Mouse (Mus musculus) ES-E14 (cell line): ENCODE measurements around the gene Bmx. TPM values are rescaled to one million over a fixed set of nuclear protein-coding genes. Genes with fewer than 3 reads are reported as not detected.

Source experiments
- DNase-seq: peaks from one replicate; pipeline ENCODE4 v3.0.0-alpha.2; 2013; ENCODE audit warnings: low read depth, low spot score
- H3K27ac ChIP-seq: 2 replicates; pipeline ENCODE4 v1.5.1; 2012; ENCODE audit warnings: low read depth, mild to moderate bottlenecking, low read length, moderate library complexity, mixed read lengths; ENCODE audit not compliant: poor library complexity, insufficient read depth, severe bottlenecking
- H3K36me3 ChIP-seq: 2 replicates; pipeline ENCODE4 v1.6.1; 2012; ENCODE audit warnings: mild to moderate bottlenecking, low read length, moderate library complexity, mixed read lengths; ENCODE audit not compliant: control insufficient read depth, poor library complexity, insufficient read depth, severe bottlenecking
- H3K4me1 ChIP-seq, 2 experiments: fragments of 150-350 bp in 1 of 2; sonication (generic) in 1 of 2; 2 replicates each; pipeline ENCODE4 v1.6.1; 2012; ENCODE audit warnings: low read length in 2 of 2, mild to moderate bottlenecking in 1 of 2, mixed read lengths in 1 of 2; ENCODE audit not compliant: control insufficient read depth in 2 of 2, insufficient read depth in 2 of 2, poor library complexity in 1 of 2
- H3K4me3 ChIP-seq, 2 experiments: fragments of 150-350 bp in 1 of 2; sonication (generic) in 1 of 2; 2 replicates each; pipeline ENCODE4 v1.5.1; 2012; ENCODE audit warnings: low read length in 2 of 2, low read depth in 1 of 2, mild to moderate bottlenecking in 1 of 2, mixed read lengths in 1 of 2; ENCODE audit not compliant: insufficient read depth in 1 of 2, poor library complexity in 1 of 2, severe bottlenecking in 1 of 2
- H3K9ac ChIP-seq: 2 replicates; pipeline ENCODE4 v1.6.1; 2012; ENCODE audit warnings: low read depth, mild to moderate bottlenecking, low read length, mixed read lengths; ENCODE audit not compliant: poor library complexity, insufficient read depth, severe bottlenecking
- H3K9me3 ChIP-seq: fragments of 150-350 bp; sonication (generic); 2 replicates; pipeline ENCODE4 v1.6.1; 2012; ENCODE audit warnings: low read depth, mild to moderate bottlenecking, low read length; ENCODE audit not compliant: control insufficient read depth, insufficient read depth
- CHD2 ChIP-seq: IDR thresholded peaks from 2 replicates; pipeline ENCODE4 v1.6.1; 2014; ENCODE audit warnings: mild to moderate bottlenecking, low read depth, low read length, inconsistent platforms
- HCFC1 ChIP-seq: IDR thresholded peaks from 2 replicates; pipeline ENCODE4 v1.6.1; 2012; ENCODE audit warnings: low read length, inconsistent platforms, borderline replicate concordance; ENCODE audit not compliant: insufficient read depth
- MAFK ChIP-seq: IDR thresholded peaks from 2 replicates; pipeline ENCODE4 v1.6.1; 2014; ENCODE audit warnings: mild to moderate bottlenecking, low read depth, low read length, inconsistent platforms; ENCODE audit not compliant: insufficient read depth
- ZC3H11A ChIP-seq: IDR thresholded peaks from 2 replicates; pipeline ENCODE4 v1.6.1; 2012; ENCODE audit warnings: low read depth, mild to moderate bottlenecking, inconsistent platforms, low read length, borderline replicate concordance
- ZNF384 ChIP-seq: IDR thresholded peaks from 2 replicates; pipeline ENCODE4 v1.6.1; 2012; ENCODE audit warnings: low read depth, low read length, inconsistent platforms
- in situ Hi-C, 2 experiments: fragments of 600-800 bp; cut with MboI; formaldehyde crosslinking; loops; one replicate each; pipeline ENCODE4 v1.15.1; 2025; ENCODE audit warnings: low sequenced_read_pairs in 2 of 2, inconsistent platforms in 1 of 2; ENCODE audit not compliant: unreplicated experiment in 2 of 2
- total RNA-seq: library from RNA; depleted of rRNA; stranded (reverse); fragments of 300-350 nt; gene quantifications from 2 replicates; pipeline ENCODE4 v1.2.3, GENCODE M21; 2012; rRNA removed

The Bmx gene
- total RNA-seq, 1 experiment, result not detected

- TF ChIP-seq MAFK, result no peak
- no peak for TF ChIP-seq CHD2
- TF ChIP-seq ZNF384, result no peak
- no peak for TF ChIP-seq HCFC1
- no peak for TF ChIP-seq ZC3H11A
- Histone ChIP-seq H3K9me3 (no peaks in the 10 kb centered on the region), H3K4me3 (no peak overlapping the region), H3K36me3 (no peaks in the 10 kb centered on the region), H3K27ac (no peak overlapping the region), H3K4me1 (no peaks in the 10 kb centered on the region), H3K9ac (no peak overlapping the region)
- in situ Hi-C loops, result no loop called here
- DNase-seq, result no peak
Observed at GRCm38 (mm10) chrX:164153606-164154005, 104.4 kb downstream of the Bmx start.

DNA sequence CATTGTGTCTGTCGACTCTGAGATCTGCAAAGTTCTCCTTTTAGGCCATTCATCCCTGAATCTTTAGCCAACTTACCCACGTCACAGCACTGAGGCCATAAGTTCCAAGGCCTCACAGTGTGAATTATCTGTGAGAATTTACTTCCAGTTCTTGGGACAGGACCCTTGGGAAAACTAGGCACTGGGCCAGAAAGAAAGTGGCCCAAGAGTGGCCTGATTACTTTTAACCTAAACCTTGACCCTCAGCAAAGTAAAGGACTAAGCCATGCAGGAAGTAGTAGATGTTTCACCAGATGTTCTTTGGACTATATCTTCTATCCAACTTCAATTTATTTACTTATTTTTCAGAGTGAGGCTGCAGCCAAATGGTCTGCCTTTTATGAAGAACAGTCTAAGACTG lies 105.3 kb downstream of the Bmx start:
- DNase-seq, result no peak
- Histone ChIP-seq H3K9ac (no peak overlapping the region), H3K27ac (no peak overlapping the region), H3K36me3 (no peaks in the 10 kb centered on the region), H3K9me3 (no peaks in the 10 kb centered on the region), H3K4me3 (no peak overlapping the region), H3K4me1 (no peaks in the 10 kb centered on the region)
- TF ChIP-seq CHD2 (no peak), ZC3H11A (no peak), ZNF384 (no peak), MAFK (no peak), HCFC1 (no peak)
- in situ Hi-C loops, result no loop called here

GRCm38 (mm10) chrX:164145463-164146250 lies 112.3 kb downstream of the Bmx start:
- Histone ChIP-seq H3K9ac (no peak overlapping the region), H3K36me3 (no peaks in the 10 kb centered on the region), H3K4me3 (no peak overlapping the region), H3K27ac (no peak overlapping the region), H3K4me1 (no peaks in the 10 kb centered on the region), H3K9me3 (no peaks in the 10 kb centered on the region)
- TF ChIP-seq CHD2, result no peak
- in situ Hi-C loops, result no loop called here
- DNase-seq, result no peak

Other genes with a start within 250 kb of the Bmx start
- gene Car5b, start 230.2 kb downstream of the Bmx start, total RNA-seq, result 0.26 and 0.54 TPM in 2 replicates
- gene Siah1b, start 181.7 kb downstream of the Bmx start, total RNA-seq, result 21.8 and 29.9 TPM in 2 replicates
- not detected in 2 replicates for gene Cltrn, start 169.4 kb downstream of the Bmx start, total RNA-seq
- not detected in 2 replicates for gene Ace2, start 118.9 kb downstream of the Bmx start, total RNA-seq
- 9.2 and 10.5 TPM in 2 replicates for gene Pir, start 11.2 kb upstream of the Bmx start, total RNA-seq
- gene Vegfd, start 115.2 kb upstream of the Bmx start, total RNA-seq, result 0.63 and 0.76 TPM in 2 replicates
- gene Piga, start 161.6 kb upstream of the Bmx start, total RNA-seq, result 14.2 TPM in 2 replicates
- gene Asb11, start 178.8 kb upstream of the Bmx start, total RNA-seq, result 0.18 TPM in 1 of 2 replicates, not detected in the other
- not detected in 2 replicates for gene Asb9, start 248.1 kb upstream of the Bmx start, total RNA-seq